In genomic region chr1:34094301-34094700, GRCm38 (mm10) we compare ENCODE assay signal across 14 mouse cellular contexts.
DNase-seq lines count a peak whose midpoint lies in the region; ATAC-seq and TF ChIP-seq lines count a peak whose summit lies in the region.
"Had no signal": no experiment of that assay in that cellular context is flagged by ENCODE, and none has a peak within 500 bp of the region (broad histone marks: within the 10 kb centered on the region; RNA-seq: fewer than 3 reads in every experiment).

No protein-coding gene starts in this region.

- TF ChIP-seq POLR2A in myocyte (IDR thresholded peaks at IDR 0.05; ENCODE audit: insufficient read length, low read depth), result no peak
- no peak for TF ChIP-seq POLR2A in thymus, adult 2 months (IDR thresholded peaks at IDR 0.05; ENCODE audit: control insufficient read depth, extremely low read depth, insufficient read depth, low read length, poor library complexity)

- no peak overlapping the region for H3K27ac ChIP-seq in midbrain, embryonic 11.5 days (ENCODE audit: low read depth, low read length)
- H3K27ac ChIP-seq in midbrain, embryonic 16.5 days (ENCODE audit: low read length), result no peak overlapping the region
- no peak overlapping the region for H3K27ac ChIP-seq in hindbrain, embryonic 16.5 days (ENCODE audit: low read depth, low read length)
- no peak overlapping the region for H3K27ac ChIP-seq in thymus, adult 2 months (ENCODE audit: control insufficient read depth, insufficient read depth, low read length)
- H3K27ac ChIP-seq: hindbrain, embryonic 12.5 days; kidney, postnatal 0 days; liver, embryonic 13.5 days had no signal

- no peak overlapping the region for H3K9ac ChIP-seq in midbrain, embryonic 11.5 days (ENCODE audit: low read length)
- no peak overlapping the region for H3K9ac ChIP-seq in midbrain, embryonic 16.5 days (ENCODE audit: low read depth, low read length)
- H3K9ac ChIP-seq in hindbrain, embryonic 16.5 days (ENCODE audit: low read depth, low read length), result no peak overlapping the region
- H3K9ac ChIP-seq: hindbrain, embryonic 12.5 days; liver, embryonic 13.5 days had no signal

- H3K4me3 ChIP-seq in midbrain, embryonic 11.5 days (ENCODE audit: low read depth, low read length), result no peak overlapping the region
- no peak overlapping the region for H3K4me3 ChIP-seq in midbrain, embryonic 16.5 days (ENCODE audit: low read depth, low read length)
- no peak overlapping the region for H3K4me3 ChIP-seq in myocyte
- H3K4me3 ChIP-seq in hindbrain, embryonic 16.5 days (ENCODE audit: low read length), result no peak overlapping the region
- H3K4me3 ChIP-seq in thymus, adult 2 months (ENCODE audit: control insufficient read depth, insufficient read depth, low read length), result no peak overlapping the region
- H3K4me3 ChIP-seq: hindbrain, embryonic 12.5 days; liver, embryonic 13.5 days had no signal

- H3K27me3 ChIP-seq in midbrain, embryonic 11.5 days (ENCODE audit: control insufficient read depth, insufficient read depth, low read length), result no peaks in the 10 kb centered on the region
- H3K27me3 ChIP-seq in midbrain, embryonic 16.5 days (ENCODE audit: control insufficient read depth, insufficient read depth, low read depth, low read length), result no peaks in the 10 kb centered on the region
- no peaks in the 10 kb centered on the region for H3K27me3 ChIP-seq in myocyte (ENCODE audit: control insufficient read depth, insufficient read depth, insufficient read length)
- no peaks in the 10 kb centered on the region for H3K27me3 ChIP-seq in hindbrain, embryonic 16.5 days (replicated peaks; ENCODE audit: control insufficient read depth, insufficient read depth, low read length)
- H3K27me3 ChIP-seq in thymus, adult 2 months (ENCODE audit: control insufficient read depth, insufficient read depth, low read length), result no peaks in the 10 kb centered on the region
- H3K27me3 ChIP-seq: hindbrain, embryonic 12.5 days; liver, embryonic 13.5 days had no signal

- H3K4me1 ChIP-seq in midbrain, embryonic 11.5 days (ENCODE audit: control insufficient read depth, insufficient read depth, low read length), result no peaks in the 10 kb centered on the region
- peaks cover 3% of the 10 kb centered on the region for H3K4me1 ChIP-seq in midbrain, embryonic 16.5 days (ENCODE audit: control insufficient read depth, insufficient read depth, low read length)
- H3K4me1 ChIP-seq in hindbrain, embryonic 16.5 days (ENCODE audit: control insufficient read depth, insufficient read depth, low read depth, low read length), result peaks cover 9% of the 10 kb centered on the region
- H3K4me1 ChIP-seq in thymus, adult 2 months (replicated peaks; ENCODE audit: control insufficient read depth, insufficient read depth, low read length), result no peaks in the 10 kb centered on the region
- H3K4me1 ChIP-seq: liver, embryonic 13.5 days had no signal

- ATAC-seq in frontal cortex, adult (ENCODE audit: low TSS enrichment), result peak; percentile 24; the same call in 1 of the 2 replicates
- ATAC-seq in midbrain, embryonic 11.5 days (ENCODE audit: low FRiP score), result 0 out of 2 replicates have a peak, but pooled peaks have one; percentile 33
- ATAC-seq in midbrain, embryonic 16.5 days, result no peak
- ATAC-seq in hindbrain, embryonic 16.5 days, result no peak
- ATAC-seq: CD4-positive, CD25-positive, alpha-beta regulatory T cell, adult 4 months had no signal

- no peaks in the 10 kb centered on the region for H3K36me3 ChIP-seq in midbrain, embryonic 11.5 days (ENCODE audit: control insufficient read depth, insufficient read depth, low read length)
- H3K36me3 ChIP-seq in midbrain, embryonic 16.5 days (ENCODE audit: control insufficient read depth, insufficient read depth, low read length), result no peaks in the 10 kb centered on the region
- H3K36me3 ChIP-seq in myocyte (ENCODE audit: control insufficient read depth, insufficient read depth), result peaks cover 8% of the 10 kb centered on the region
- peaks cover under 1% of the 10 kb centered on the region; the same call in 1 of the 2 replicates for H3K36me3 ChIP-seq in hindbrain, embryonic 16.5 days (ENCODE audit: control insufficient read depth, insufficient read depth, low read length)
- no peaks in the 10 kb centered on the region for H3K36me3 ChIP-seq in thymus, adult 2 months (ENCODE audit: control insufficient read depth, insufficient read depth, low read length)
- H3K36me3 ChIP-seq: liver, embryonic 13.5 days had no signal

- WGBS in midbrain, embryonic 11.5 days, result 78% methylated on average over 5 of the region's 5 CpGs
- WGBS in midbrain, embryonic 16.5 days, result 54% methylated on average over 5 of the region's 5 CpGs
- 35% methylated on average over 5 of the region's 5 CpGs for WGBS in hindbrain, embryonic 16.5 days
- 89% methylated on average over 5 of the region's 5 CpGs for WGBS in thymus, adult 2 months

- H3K79me2 ChIP-seq in myocyte (ENCODE audit: control insufficient read depth, insufficient read depth), result peaks cover 61% of the 10 kb centered on the region

- H3K9me3 ChIP-seq in midbrain, embryonic 11.5 days (ENCODE audit: control insufficient read depth, low read length), result no peaks in the 10 kb centered on the region
- no peaks in the 10 kb centered on the region for H3K9me3 ChIP-seq in midbrain, embryonic 16.5 days (replicated peaks; ENCODE audit: control insufficient read depth, low read length, poor library complexity, severe bottlenecking)
- no peaks in the 10 kb centered on the region for H3K9me3 ChIP-seq in hindbrain, embryonic 16.5 days (ENCODE audit: control insufficient read depth, low read length)
- H3K9me3 ChIP-seq: hindbrain, embryonic 12.5 days; liver, embryonic 13.5 days had no signal

- TF ChIP-seq CTCF in thymus, adult 2 months (IDR thresholded peaks at IDR 0.05; ENCODE audit: borderline replicate concordance, control insufficient read depth, extremely low read depth, insufficient read depth, low read length, poor library complexity), result no peak

- no peak overlapping the region for H3ac ChIP-seq in myocyte (ENCODE audit: control insufficient read depth, insufficient read length)

- H3K4me2 ChIP-seq in midbrain, embryonic 11.5 days, result no peak overlapping the region
- no peak overlapping the region for H3K4me2 ChIP-seq in midbrain, embryonic 16.5 days (ENCODE audit: low read length)
- H3K4me2 ChIP-seq in myocyte (ENCODE audit: low read depth), result peak overlapping the region; percentile 71
- H3K4me2 ChIP-seq in hindbrain, embryonic 16.5 days (ENCODE audit: low read length), result no peak overlapping the region
- H3K4me2 ChIP-seq: heart, embryonic 11.5 days; hindbrain, embryonic 12.5 days; liver, embryonic 13.5 days had no signal

- DNase-seq in frontal cortex, postnatal 10 days (ENCODE audit: low spot score in 2 of 2), result no peak
- no peak for DNase-seq in midbrain, embryonic 11.5 days (ENCODE audit: low spot score, missing footprints)
- DNase-seq in cerebellum, postnatal 10 days, result peak; percentile 70 to 80
- DNase-seq in thymus, adult 2 months, result no peak
- DNase-seq: liver, embryonic 13.5 days; lung, postnatal 4 days had no signal

TF ChIP-seq in myocyte, 11 proteins besides CTCF, POLR2A, EP300 and RAD21:
- TF ChIP-seq POLR2AphosphoS2 (IDR thresholded peaks at IDR 0.05; ENCODE audit: insufficient read length, low read depth) (peak; percentile 23), USF1 (IDR thresholded peaks at IDR 0.05; ENCODE audit: low read depth) (no peak), MYOD1 (IDR thresholded peaks at IDR 0.05; ENCODE audit: control insufficient read depth in 1 of 3, insufficient read length in 2 of 3, low read depth in 2 of 3) (peak in 1 of 3 experiments; percentile 30)

Comparison
In these comparisons a context has a peak if more than half of its experiments do, and no peak if none do; other contexts are left out.
1. ATAC-seq: peak in frontal cortex, adult (single experiment) and midbrain, embryonic 11.5 days (single experiment); none in midbrain, embryonic 16.5 days (single experiment) and hindbrain, embryonic 16.5 days (single experiment).
2. DNase-seq: peak in cerebellum, postnatal 10 days (2 of 2); none in frontal cortex, postnatal 10 days (0 of 2), midbrain, embryonic 11.5 days (single experiment) and thymus, adult 2 months (single experiment).